Mouse (Mus musculus): ENCODE data around the gene Als2cl. TPM values are rescaled to one million over a fixed set of nuclear protein-coding genes. Genes with fewer than 3 reads are reported as not detected.

Gene Als2cl
- polyA plus RNA-seq, 1 experiment from 2014 or later, result 3.1 TPM

DNA sequence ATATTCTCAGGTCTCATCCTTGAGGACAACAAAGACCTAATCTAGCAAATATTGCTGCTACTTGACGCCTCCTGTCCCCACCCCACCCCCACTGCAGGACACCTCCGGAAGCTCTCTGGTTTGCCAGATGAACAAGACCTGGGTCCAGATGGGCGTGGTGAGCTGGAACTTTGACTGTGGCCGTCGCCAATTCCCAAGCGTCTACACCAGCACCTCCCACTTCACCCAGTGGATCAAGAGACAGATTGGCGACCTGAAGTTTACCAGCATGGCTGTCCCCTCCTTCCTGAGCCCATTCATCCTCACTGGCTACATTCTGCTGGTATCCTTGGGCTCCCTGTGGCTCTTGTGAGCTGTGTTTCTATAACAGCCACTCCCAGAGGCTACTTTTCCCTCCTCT, 23.8 kb upstream of the Als2cl start:
- no peaks in the 10 kb centered on the region for H3K36me3 ChIP-seq (ENCODE audit: control insufficient read depth, insufficient read depth)
- WGBS, result 59% methylated on average over 7 of the region's 7 CpGs
- no peak for ATAC-seq (replicated peaks; ENCODE audit: extremely low read depth, insufficient read depth, low FRiP score)
- H3K4me2 ChIP-seq (ENCODE audit: low read depth, low read length), result no peak overlapping the region
- no peak overlapping the region for H3K4me3 ChIP-seq (ENCODE audit: low read length)
- no peak overlapping the region for H3K9ac ChIP-seq (ENCODE audit: low read length)
- no peak overlapping the region for H3K27ac ChIP-seq (ENCODE audit: low read length)
- 0 out of 2 replicates have a peak, but pooled peaks cover 3% of the 10 kb centered on the region for H3K4me1 ChIP-seq (ENCODE audit: control insufficient read depth, insufficient read depth, low read length)
- no peaks in the 10 kb centered on the region for H3K9me3 ChIP-seq (replicated peaks; ENCODE audit: control insufficient read depth, low read length)
- H3K27me3 ChIP-seq (ENCODE audit: control insufficient read depth, insufficient read depth, low read length), result peaks cover 11% of the 10 kb centered on the region

- no peaks in the 10 kb centered on the region for H3K36me3 ChIP-seq (ENCODE audit: control insufficient read depth, insufficient read depth)
- peaks cover 11% of the 10 kb centered on the region for H3K27me3 ChIP-seq (ENCODE audit: control insufficient read depth, insufficient read depth, low read length)
- H3K4me2 ChIP-seq (ENCODE audit: low read depth, low read length), result no peak overlapping the region
- no peak overlapping the region for H3K9ac ChIP-seq (ENCODE audit: low read length)
- no peak overlapping the region for H3K4me3 ChIP-seq (ENCODE audit: low read length)
- no peaks in the 10 kb centered on the region for H3K9me3 ChIP-seq (replicated peaks; ENCODE audit: control insufficient read depth, low read length)
- 0 out of 2 replicates have a peak, but pooled peaks cover 3% of the 10 kb centered on the region for H3K4me1 ChIP-seq (ENCODE audit: control insufficient read depth, insufficient read depth, low read length)
- no peak for ATAC-seq (replicated peaks; ENCODE audit: extremely low read depth, insufficient read depth, low FRiP score)
- 31% methylated on average over 4 of the region's 4 CpGs for WGBS
- H3K27ac ChIP-seq (ENCODE audit: low read length), result no peak overlapping the region
Measured at GRCm38 (mm10) chr9:110856920-110857319, 22.8 kb upstream of the Als2cl start.

DNA sequence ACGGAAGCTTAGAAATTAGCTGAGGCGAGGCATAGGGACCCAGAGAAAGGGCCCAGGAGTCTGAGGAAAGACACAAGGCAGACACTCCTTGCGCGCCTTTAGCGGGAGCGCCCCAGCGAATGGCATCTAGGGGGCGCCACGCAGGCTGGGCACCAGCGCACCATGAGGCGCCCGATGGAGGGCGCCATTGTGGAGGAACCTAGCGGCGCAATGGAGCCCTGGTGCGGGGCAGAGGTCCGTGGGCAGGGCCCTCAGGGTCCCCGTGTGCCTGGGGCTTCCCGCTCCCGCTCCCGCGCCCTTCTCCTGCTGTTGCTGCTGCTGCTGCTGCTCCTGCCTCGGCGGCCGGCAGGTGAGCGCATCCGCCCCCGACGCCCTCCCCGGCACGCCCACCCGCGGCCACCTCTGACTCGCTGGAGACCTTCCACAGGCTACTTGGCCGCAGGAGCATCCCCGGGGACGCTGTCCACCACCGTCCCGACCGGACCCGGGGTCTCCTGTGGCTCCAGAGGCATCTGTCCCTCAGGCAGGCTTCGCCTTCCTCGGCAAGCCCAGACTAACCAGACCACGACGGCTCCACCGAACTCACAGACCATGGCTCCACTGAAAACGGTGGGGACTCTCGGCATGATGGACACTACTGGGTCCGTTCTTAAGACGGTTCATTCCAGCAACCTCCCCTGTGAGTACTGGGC, 21.7 kb upstream of the Als2cl start, which contains the start of gene Prss50:
Gene Prss50 (plus strand): TSS at position 187 of the 692 bp plus-strand sequence.
- 11% methylated on average over 50 of the region's 50 CpGs for WGBS
- Histone ChIP-seq H3K9me3 (replicated peaks; ENCODE audit: control insufficient read depth, low read length) (no peaks in the 10 kb centered on the region), H3K4me1 (ENCODE audit: control insufficient read depth, insufficient read depth, low read length) (0 out of 2 replicates have a peak, but pooled peaks cover 3% of the 10 kb centered on the region), H3K27me3 (ENCODE audit: control insufficient read depth, insufficient read depth, low read length) (peaks cover 11% of the 10 kb centered on the region), H3K4me3 (ENCODE audit: low read length) (peak within 1 kb of the TSS; percentile 31), H3K36me3 (ENCODE audit: control insufficient read depth, insufficient read depth) (no peaks in the 10 kb centered on the region), H3K4me2 (ENCODE audit: low read depth, low read length) (peak within 1 kb of the TSS; percentile 54), H3K9ac (ENCODE audit: low read length) (0 out of 2 replicates have a peak within 1 kb of the TSS, but pooled peaks have one; percentile 0), H3K27ac (ENCODE audit: low read length) (no peak within 1 kb of the TSS)
- no peak; the same call in 1 of the 2 replicates for ATAC-seq (replicated peaks; ENCODE audit: extremely low read depth, insufficient read depth, low FRiP score)

- Histone ChIP-seq H3K27me3 (ENCODE audit: control insufficient read depth, insufficient read depth, low read length) (peaks cover 11% of the 10 kb centered on the region), H3K9ac (ENCODE audit: low read length) (no peak overlapping the region), H3K4me1 (ENCODE audit: control insufficient read depth, insufficient read depth, low read length) (0 out of 2 replicates have a peak, but pooled peaks cover 3% of the 10 kb centered on the region), H3K4me3 (ENCODE audit: low read length) (no peak overlapping the region), H3K27ac (ENCODE audit: low read length) (no peak overlapping the region), H3K4me2 (ENCODE audit: low read depth, low read length) (no peak overlapping the region), H3K9me3 (replicated peaks; ENCODE audit: control insufficient read depth, low read length) (no peaks in the 10 kb centered on the region), H3K36me3 (ENCODE audit: control insufficient read depth, insufficient read depth) (no peaks in the 10 kb centered on the region)
- no peak for ATAC-seq (replicated peaks; ENCODE audit: extremely low read depth, insufficient read depth, low FRiP score)
- WGBS, result 55% methylated on average over 5 of the region's 5 CpGs
Measured at GRCm38 (mm10) chr9:110858523-110858922, 21.1 kb upstream of the Als2cl start.

- no peak overlapping the region for H3K27ac ChIP-seq (ENCODE audit: low read length)
- 89% methylated on average over 5 of the region's 5 CpGs for WGBS
- no peak overlapping the region for H3K4me2 ChIP-seq (ENCODE audit: low read depth, low read length)
- no peak overlapping the region for H3K4me3 ChIP-seq (ENCODE audit: low read length)
- 0 out of 2 replicates have a peak, but pooled peaks cover 3% of the 10 kb centered on the region for H3K4me1 ChIP-seq (ENCODE audit: control insufficient read depth, insufficient read depth, low read length)
- H3K27me3 ChIP-seq (ENCODE audit: control insufficient read depth, insufficient read depth, low read length), result peaks cover 11% of the 10 kb centered on the region
- ATAC-seq (replicated peaks; ENCODE audit: extremely low read depth, insufficient read depth, low FRiP score), result no peak
- H3K9me3 ChIP-seq (replicated peaks; ENCODE audit: control insufficient read depth, low read length), result no peaks in the 10 kb centered on the region
- no peak overlapping the region for H3K9ac ChIP-seq (ENCODE audit: low read length)
- H3K36me3 ChIP-seq (ENCODE audit: control insufficient read depth, insufficient read depth), result no peaks in the 10 kb centered on the region
Measured at GRCm38 (mm10) chr9:110858967-110859596, 20.6 kb upstream of the Als2cl start.

DNA sequence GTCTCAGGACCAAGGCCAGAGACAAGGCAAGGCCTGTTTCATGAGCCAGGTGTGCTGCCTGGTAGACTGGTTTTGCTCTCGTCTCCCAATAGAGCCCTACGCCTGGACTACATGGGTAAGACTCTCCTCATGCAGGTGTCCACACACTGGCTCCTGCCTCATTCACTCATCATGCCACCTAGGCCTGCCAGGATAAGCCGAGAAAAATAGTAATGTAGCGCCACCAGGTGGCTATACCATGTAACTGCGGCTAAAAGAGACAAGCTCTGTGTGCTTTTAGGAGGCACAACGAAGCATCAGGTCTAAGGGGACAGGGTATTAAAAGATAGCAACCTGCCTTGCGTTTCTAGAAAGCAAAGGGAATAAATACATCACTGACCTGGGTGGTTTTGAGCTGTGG, 8.6 kb upstream of the Als2cl start:
- Histone ChIP-seq H3K27ac (ENCODE audit: low read length) (no peak overlapping the region), H3K4me1 (ENCODE audit: control insufficient read depth, insufficient read depth, low read length) (peaks cover 6% of the 10 kb centered on the region; the same call in 1 of the 2 replicates), H3K4me3 (ENCODE audit: low read length) (no peak overlapping the region), H3K9ac (ENCODE audit: low read length) (no peak overlapping the region), H3K4me2 (ENCODE audit: low read depth, low read length) (no peak overlapping the region), H3K27me3 (ENCODE audit: control insufficient read depth, insufficient read depth, low read length) (peaks cover 11% of the 10 kb centered on the region), H3K9me3 (replicated peaks; ENCODE audit: control insufficient read depth, low read length) (no peaks in the 10 kb centered on the region), H3K36me3 (ENCODE audit: control insufficient read depth, insufficient read depth) (no peaks in the 10 kb centered on the region)
- no peak; the same call in 1 of the 2 replicates for ATAC-seq (replicated peaks; ENCODE audit: extremely low read depth, insufficient read depth, low FRiP score)
- 18% methylated on average over 7 of the region's 7 CpGs for WGBS

DNA sequence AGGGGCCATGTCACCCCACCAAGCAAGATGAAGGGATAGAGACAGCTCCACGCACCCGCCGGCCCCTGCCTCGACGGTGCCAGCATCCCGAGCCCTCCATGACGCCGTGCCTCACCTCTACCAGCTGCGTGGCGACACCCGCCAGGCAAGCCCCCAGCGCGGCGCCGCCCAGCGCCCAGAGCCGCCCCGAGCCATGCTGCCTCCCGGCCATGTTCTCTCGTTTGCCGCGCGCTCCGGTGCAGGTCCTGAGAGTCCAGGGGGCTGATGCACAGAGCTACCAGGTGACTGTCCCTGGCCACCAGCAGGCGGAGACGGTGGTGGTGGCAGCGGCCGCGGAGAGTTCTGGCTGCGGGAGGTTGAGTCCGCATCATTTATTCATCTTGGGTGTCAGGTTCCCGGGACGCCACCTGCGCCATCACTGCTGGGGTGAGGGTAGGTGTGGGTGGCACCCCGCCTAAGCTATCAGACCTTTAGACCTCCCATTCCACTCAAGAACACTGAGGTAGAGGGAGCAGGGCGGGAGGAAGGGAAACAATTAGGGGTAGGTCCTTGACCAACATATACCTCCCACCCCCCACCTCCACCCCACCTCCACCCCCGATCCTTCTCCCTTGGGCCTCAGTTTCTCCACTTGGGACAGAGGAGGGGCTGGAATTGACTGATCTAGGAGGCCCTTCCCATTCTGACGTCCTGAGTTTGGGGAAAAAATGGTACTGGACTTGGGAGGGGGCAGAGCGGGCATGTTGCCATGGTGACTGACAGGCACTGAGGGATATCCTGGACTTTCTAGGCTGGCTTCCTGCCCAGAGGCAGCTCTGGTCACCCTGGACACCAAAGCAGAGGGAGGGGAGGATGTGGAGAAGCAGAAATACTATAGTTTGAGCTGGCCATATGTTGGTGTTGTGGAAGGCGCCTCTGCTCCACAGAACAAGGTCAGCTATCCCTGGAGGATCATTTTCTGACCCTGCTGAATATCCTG, 5.7 kb upstream of the Als2cl start:
- Histone ChIP-seq H3K9ac (ENCODE audit: low read length) (peak overlapping the region; percentile 23; the same call in 1 of the 2 replicates), H3K4me1 (ENCODE audit: control insufficient read depth, insufficient read depth, low read length) (peaks cover 21% of the 10 kb centered on the region), H3K4me3 (ENCODE audit: low read length) (peak overlapping the region; percentile 30), H3K27me3 (ENCODE audit: control insufficient read depth, insufficient read depth, low read length) (peaks cover 11% of the 10 kb centered on the region), H3K36me3 (ENCODE audit: control insufficient read depth, insufficient read depth) (no peaks in the 10 kb centered on the region), H3K27ac (ENCODE audit: low read length) (no peak overlapping the region), H3K9me3 (replicated peaks; ENCODE audit: control insufficient read depth, low read length) (no peaks in the 10 kb centered on the region), H3K4me2 (ENCODE audit: low read depth, low read length) (peak overlapping the region; percentile 53)
- no peak for ATAC-seq (replicated peaks; ENCODE audit: extremely low read depth, insufficient read depth, low FRiP score)
- 9% methylated on average over 40 of the region's 40 CpGs for WGBS

DNA sequence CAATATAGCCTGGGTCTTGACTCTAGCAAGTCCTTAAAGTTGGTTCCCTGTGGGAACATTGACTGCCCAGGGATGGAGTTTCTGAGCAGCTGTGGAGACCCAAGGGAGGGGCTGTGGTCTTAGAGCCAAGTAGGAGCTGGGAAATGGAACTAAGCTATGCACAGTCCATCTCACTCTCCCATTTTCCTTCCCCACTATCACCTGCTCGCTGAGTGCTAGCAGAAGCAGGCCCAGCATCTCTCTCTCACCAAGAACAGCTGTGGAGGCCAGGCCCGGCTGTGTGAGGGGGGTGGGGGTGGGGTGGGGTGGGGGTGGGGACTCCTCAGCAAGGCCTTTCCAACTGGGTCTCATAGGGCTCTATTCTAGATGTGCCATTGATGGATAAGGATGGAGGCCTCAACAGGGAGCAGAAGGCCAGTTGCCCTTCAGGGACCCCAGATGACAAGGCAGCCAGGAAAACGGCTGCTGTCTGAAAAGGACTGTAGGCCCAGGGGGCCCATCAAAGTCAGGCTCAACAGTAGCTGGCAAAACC, 4.9 kb upstream of the Als2cl start:
- peaks cover 11% of the 10 kb centered on the region for H3K27me3 ChIP-seq (ENCODE audit: control insufficient read depth, insufficient read depth, low read length)
- no peak overlapping the region for H3K4me3 ChIP-seq (ENCODE audit: low read length)
- no peak for ATAC-seq (replicated peaks; ENCODE audit: extremely low read depth, insufficient read depth, low FRiP score)
- no peak overlapping the region for H3K4me2 ChIP-seq (ENCODE audit: low read depth, low read length)
- no peak overlapping the region for H3K9ac ChIP-seq (ENCODE audit: low read length)
- WGBS, result 38% methylated on average over 3 of the region's 3 CpGs
- no peaks in the 10 kb centered on the region for H3K9me3 ChIP-seq (replicated peaks; ENCODE audit: control insufficient read depth, low read length)
- no peaks in the 10 kb centered on the region for H3K36me3 ChIP-seq (ENCODE audit: control insufficient read depth, insufficient read depth)
- H3K27ac ChIP-seq (ENCODE audit: low read length), result no peak overlapping the region
- peaks cover 29% of the 10 kb centered on the region for H3K4me1 ChIP-seq (ENCODE audit: control insufficient read depth, insufficient read depth, low read length)
